ENCODE assay signal across 19 mouse cellular contexts in the genomic region with DNA sequence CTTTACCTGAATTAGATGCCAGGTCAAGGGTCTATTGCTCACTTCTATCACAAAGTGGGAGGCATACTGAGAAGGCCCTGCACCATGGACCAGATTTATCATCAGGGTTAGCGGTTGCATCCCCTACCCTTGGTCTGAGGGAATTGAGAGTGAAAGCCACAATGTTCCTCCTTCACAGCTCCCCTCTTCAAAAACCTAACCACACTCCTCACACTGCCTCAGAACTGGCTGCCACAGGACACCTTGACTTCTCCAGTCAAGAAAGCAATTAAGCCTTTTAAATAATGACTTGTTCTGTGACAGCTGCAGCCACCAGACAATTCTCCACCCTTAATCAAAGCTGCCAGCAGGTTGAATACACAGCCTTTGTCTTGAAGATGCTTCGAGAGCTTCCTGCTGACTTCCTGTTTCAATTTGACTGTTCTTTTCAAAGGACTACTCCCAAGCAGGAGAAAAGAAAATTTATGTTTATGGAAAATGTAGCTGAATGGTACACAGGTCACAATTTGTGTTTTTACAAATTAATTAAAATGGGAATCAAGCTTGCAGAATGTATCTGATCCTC. TPM values are rescaled to one million over a fixed set of nuclear protein-coding genes. Genes with fewer than 3 reads are reported as not detected.
DNase-seq lines count a peak whose midpoint lies in the region; ATAC-seq and TF ChIP-seq lines count a peak whose summit lies in the region.
"Had no signal": no experiment of that assay in that cellular context is flagged by ENCODE, and none has a peak within 500 bp of the region (broad histone marks: within the 10 kb centered on the region; RNA-seq: fewer than 3 reads in every experiment).

No protein-coding gene starts in this region.

- ATAC-seq in hindbrain, postnatal 0 days, result peak; percentile 38; the same call in 1 of the 2 replicates
- no peak for ATAC-seq in hindbrain, embryonic 12.5 days (ENCODE audit: low FRiP score)
- peak; percentile 91 for ATAC-seq in granulocyte monocyte progenitor cell, adult 5-6 weeks (replicated peaks; ENCODE audit: poor library complexity, severe bottlenecking)
- ATAC-seq: activated CD4-positive, CD25-positive, alpha-beta regulatory T cell, adult 4 months; forebrain, embryonic 16.5 days; intestine, embryonic 16.5 days had no signal

- no peak overlapping the region for H3K4me2 ChIP-seq in hindbrain, postnatal 0 days (ENCODE audit: low read depth, low read length)
- H3K4me2 ChIP-seq in hindbrain, embryonic 12.5 days (replicated peaks), result no peak overlapping the region
- H3K4me2 ChIP-seq: embryonic facial prominence, embryonic 13.5 days; forebrain, embryonic 12.5 days; heart, embryonic 12.5 days; hindbrain, embryonic 14.5 days had no signal

- H3K9ac ChIP-seq in hindbrain, postnatal 0 days (replicated peaks; ENCODE audit: low read length), result no peak overlapping the region
- H3K9ac ChIP-seq in hindbrain, embryonic 12.5 days, result no peak overlapping the region
- H3K9ac ChIP-seq: embryonic facial prominence, embryonic 13.5 days; forebrain, embryonic 12.5 days; heart, embryonic 12.5 days; hindbrain, embryonic 14.5 days had no signal

- 40% methylated on average over 2 of the region's 2 CpGs for WGBS in hindbrain, postnatal 0 days
- WGBS in hindbrain, embryonic 12.5 days, result 52% methylated on average over 2 of the region's 2 CpGs
- WGBS in lung, adult 2 months, result 49% methylated on average over 2 of the region's 2 CpGs

- H3K36me3 ChIP-seq in hindbrain, postnatal 0 days (ENCODE audit: insufficient read depth, low read length), result no peaks in the 10 kb centered on the region
- H3K36me3 ChIP-seq in hindbrain, embryonic 12.5 days, result no peaks in the 10 kb centered on the region
- H3K36me3 ChIP-seq: embryonic facial prominence, embryonic 13.5 days; forebrain, embryonic 12.5 days; G1E; heart, embryonic 12.5 days had no signal

- H3K9me3 ChIP-seq in hindbrain, postnatal 0 days (ENCODE audit: low read length), result no peaks in the 10 kb centered on the region
- no peaks in the 10 kb centered on the region for H3K9me3 ChIP-seq in hindbrain, embryonic 12.5 days (replicated peaks)
- H3K9me3 ChIP-seq: embryonic facial prominence, embryonic 13.5 days; forebrain, embryonic 12.5 days; G1E; heart, embryonic 12.5 days had no signal

- H3K4me3 ChIP-seq in hindbrain, postnatal 0 days (ENCODE audit: low read length), result no peak overlapping the region
- no peak overlapping the region for H3K4me3 ChIP-seq in hindbrain, embryonic 12.5 days
- no peak overlapping the region for H3K4me3 ChIP-seq in lung, adult 2 months (replicated peaks; ENCODE audit: extremely low read depth, low read depth, low read length)
- H3K4me3 ChIP-seq: embryonic facial prominence, embryonic 13.5 days; forebrain, embryonic 12.5 days; heart, embryonic 12.5 days had no signal

- no peaks in the 10 kb centered on the region for H3K4me1 ChIP-seq in hindbrain, postnatal 0 days (ENCODE audit: insufficient read depth, low read length)
- peaks cover 8% of the 10 kb centered on the region for H3K4me1 ChIP-seq in hindbrain, embryonic 12.5 days
- H3K4me1 ChIP-seq in lung, adult 2 months (ENCODE audit: control insufficient read depth, insufficient read depth, low read length), result peaks cover 16% of the 10 kb centered on the region

- DNase-seq in hindbrain, postnatal 0 days (ENCODE audit: low spot score), result peak; percentile 9
- peak; percentile 36 for DNase-seq in R1 (ENCODE audit: low read depth, low spot score)
- no peak for DNase-seq in lung, adult 2 months
- DNase-seq in heart, postnatal 14 days, result no peak
- no peak for DNase-seq in adrenal gland, postnatal 25 days
- DNase-seq: cerebellum, adult 2 months; cerebellum, postnatal 10 days; gastrocnemius, postnatal 10 days; heart, postnatal 36 days had no signal

- no peak for TF ChIP-seq POLR2A in lung, adult 2 months (IDR thresholded peaks at IDR 0.05; ENCODE audit: borderline replicate concordance, extremely low read depth, low read depth, low read length)

- no peak for TF ChIP-seq CTCF in hindbrain, postnatal 0 days (IDR thresholded peaks at IDR 0.05; ENCODE audit: low read depth)
- TF ChIP-seq CTCF in lung, adult 2 months (IDR thresholded peaks at IDR 0.05; ENCODE audit: insufficient read depth, low read length), result no peak

- H3K27ac ChIP-seq in hindbrain, postnatal 0 days, result no peak overlapping the region
- no peak overlapping the region for H3K27ac ChIP-seq in hindbrain, embryonic 12.5 days
- H3K27ac ChIP-seq: embryonic facial prominence, embryonic 13.5 days; forebrain, embryonic 12.5 days; hindbrain, embryonic 14.5 days had no signal

- H3K27me3 ChIP-seq in hindbrain, postnatal 0 days (ENCODE audit: insufficient read depth, low read length), result no peaks in the 10 kb centered on the region
- H3K27me3 ChIP-seq in hindbrain, embryonic 12.5 days, result no peaks in the 10 kb centered on the region
- H3K27me3 ChIP-seq: embryonic facial prominence, embryonic 13.5 days had no signal

- intact Hi-C loops in heart, postnatal 14 days (cut with DNase I), result no loop called here

RNA-seq across cellular contexts. Expression of gene Ehf, which starts 12.3 kb away (rescaled TPM):
- total RNA-seq in hindbrain, postnatal 0 days (2014; rRNA removed), result 0.04 TPM in 1 of 2 replicates, not detected in the other
- polyA plus RNA-seq in hindbrain, postnatal 0 days (2015; fragmentation: Nextera tagmentation; extraction: Ambion mirVana), result 0.20 and 0.24 TPM in 2 replicates
- 0.23 TPM in 1 of 2 replicates, not detected in the other for polyA plus RNA-seq in hindbrain, embryonic 12.5 days (2016; fragmentation: Nextera tagmentation; extraction: Ambion mirVana)
- not detected in 2 replicates for total RNA-seq in granulocyte monocyte progenitor cell, adult 5-6 weeks (2014; fragmentation: Nextera tagmentation)
- total RNA-seq in granulocyte monocyte progenitor cell, adult 5-6 weeks (2017), result not detected in 2 replicates
- polyA plus RNA-seq in lung, adult 2 months (2012; rRNA removed), result 23.1 and 38.4 TPM in 2 replicates
- total RNA-seq in heart, postnatal 14 days (2021), result under 1 TPM; 0.20 to 0.41 TPM
- 0.52 and 1.00 TPM in 2 replicates for total RNA-seq in adrenal gland, postnatal 25 days (2021)
- total RNA-seq: gastrocnemius, postnatal 10 days; heart, postnatal 36 days had no signal
- polyA plus RNA-seq: activated CD4-positive, CD25-positive, alpha-beta regulatory T cell, adult 4 months; heart, embryonic 12.5 days had no signal

Comparison
In these comparisons a context has a peak if more than half of its experiments do, and no peak if none do; other contexts are left out.
1. DNase-seq: peak in hindbrain, postnatal 0 days (single experiment) and R1 (single experiment); none in lung, adult 2 months (single experiment), heart, postnatal 14 days (0 of 2) and adrenal gland, postnatal 25 days (single experiment).